Mouse (Mus musculus): Measurements from ENCODE around the gene Ugt1a1.
"Not testable (repeated sequence)": the region's sequence is repeated elsewhere in the genome, so short reads cannot be mapped to it uniquely, and the experiment has no call there.

Ugt1a1 gene

GRCm38 (mm10) chr1:88211812-88212211 is at the start of gene Ugt1a1:
Gene Ugt1a1, plus strand, starts transcription at chr1:88211959.
- DNase-seq (ENCODE audit: low spot score) = no peak

- DNase-seq (ENCODE audit: low spot score) = no peak
Measured at GRCm38 (mm10) chr1:88165711-88166110, 46.0 kb upstream of the Ugt1a1 start, which contains the start of gene Ugt1a5. Gene Ugt1a5, plus strand, starts transcription at chr1:88166012.

- not testable (repeated sequence) for DNase-seq (ENCODE audit: low spot score)
Measured at GRCm38 (mm10) chr1:88172190-88172589, 39.6 kb upstream of the Ugt1a1 start.

GRCm38 (mm10) chr1:88179657-88180056 is 32.1 kb upstream of the Ugt1a1 start:
- no peak for DNase-seq (ENCODE audit: low spot score)

GRCm38 (mm10) chr1:88186325-88186935 is 25.3 kb upstream of the Ugt1a1 start:
- DNase-seq (ENCODE audit: low spot score) = no peak

- DNase-seq (ENCODE audit: low spot score) = no peak
Measured at GRCm38 (mm10) chr1:88192136-88192535, 19.6 kb upstream of the Ugt1a1 start.

GRCm38 (mm10) chr1:88195687-88196086 is 16.1 kb upstream of the Ugt1a1 start:
- DNase-seq (ENCODE audit: low spot score) = no peak

- DNase-seq (ENCODE audit: low spot score) = no peak
Measured at GRCm38 (mm10) chr1:88197443-88197842, 14.3 kb upstream of the Ugt1a1 start.

- no peak for DNase-seq (ENCODE audit: low spot score)
Measured at GRCm38 (mm10) chr1:88199996-88200395, 11.8 kb upstream of the Ugt1a1 start.

- no peak for DNase-seq (ENCODE audit: low spot score)
Measured at GRCm38 (mm10) chr1:88200456-88200855, 11.3 kb upstream of the Ugt1a1 start, which contains the start of gene Ugt1a2. Gene Ugt1a2, plus strand, starts transcription at chr1:88200601.

GRCm38 (mm10) chr1:88205294-88205922 is 6.4 kb upstream of the Ugt1a1 start, which contains the start of gene Dnajb3:
Gene Dnajb3, minus strand, starts transcription at chr1:88205782.
- DNase-seq (ENCODE audit: low spot score) = peak; percentile 82

GRCm38 (mm10) chr1:88206843-88207479 is 4.8 kb upstream of the Ugt1a1 start:
- no peak for DNase-seq (ENCODE audit: low spot score)

- no peak for DNase-seq (ENCODE audit: low spot score)
Measured at GRCm38 (mm10) chr1:88212341-88213045, 734 bp downstream of the Ugt1a1 start.

- DNase-seq (ENCODE audit: low spot score) = no peak
Measured at GRCm38 (mm10) chr1:88213061-88213460, 1.3 kb downstream of the Ugt1a1 start.

GRCm38 (mm10) chr1:88213766-88214461 is 2.2 kb downstream of the Ugt1a1 start:
- DNase-seq (ENCODE audit: low spot score) = no peak

GRCm38 (mm10) chr1:88214462-88214952 is 2.7 kb downstream of the Ugt1a1 start:
- no peak for DNase-seq (ENCODE audit: low spot score)

- DNase-seq (ENCODE audit: low spot score) = no peak
Measured at GRCm38 (mm10) chr1:88215466-88216380, 4.0 kb downstream of the Ugt1a1 start.

GRCm38 (mm10) chr1:88216551-88216950 is 4.8 kb downstream of the Ugt1a1 start:
- DNase-seq (ENCODE audit: low spot score) = no peak

- no peak for DNase-seq (ENCODE audit: low spot score)
Measured at GRCm38 (mm10) chr1:88217144-88217543, 5.4 kb downstream of the Ugt1a1 start.

- no peak for DNase-seq (ENCODE audit: low spot score)
Measured at GRCm38 (mm10) chr1:88217576-88217975, 5.8 kb downstream of the Ugt1a1 start.

- no peak for DNase-seq (ENCODE audit: low spot score)
Measured at GRCm38 (mm10) chr1:88218051-88218450, 6.3 kb downstream of the Ugt1a1 start.

Data from layer of hippocampus, adult 11-12 months (tissue).